Mouse (Mus musculus) limb, embryonic 14.5 days (tissue): ENCODE measurements around the gene Mustn1. TPM values are rescaled to one million over a fixed set of nuclear protein-coding genes. Genes with fewer than 3 reads are reported as not detected.

Experiments used
- ATAC-seq: fragments of 200-750 bp; cut with Nextera tagmentation; 2 replicates; pipeline ENCODE4 v1.8.0; 2017; ENCODE audit warnings: low read depth, moderate number of reproducible peaks, moderate TSS enrichment; ENCODE audit not compliant: low FRiP score
- DNase-seq: peaks from one replicate; pipeline ENCODE4 v3.0.0-alpha.2; 2015; ENCODE audit warnings: low spot score
- H3K27ac ChIP-seq: fragments of 300-500 bp; sonication (generic); replicated peaks from 2 replicates; pipeline ENCODE4 v1.5.1; 2014; ENCODE audit warnings: low read depth, mild to moderate bottlenecking, low read length, moderate library complexity, mixed read lengths
- H3K27me3 ChIP-seq: fragments of 300-500 bp; sonication (generic); 2 replicates; pipeline ENCODE4 v1.6.1; 2014; ENCODE audit warnings: low read length, mixed read lengths; ENCODE audit not compliant: control insufficient read depth, insufficient read depth
- H3K36me3 ChIP-seq: fragments of 300-500 bp; sonication (generic); 2 replicates; pipeline ENCODE4 v1.6.1; 2014; ENCODE audit warnings: mild to moderate bottlenecking, low read length, moderate library complexity, mixed read lengths; ENCODE audit not compliant: control insufficient read depth, insufficient read depth
- H3K4me1 ChIP-seq: fragments of 300-500 bp; sonication (generic); 2 replicates; pipeline ENCODE4 v1.6.1; 2014; ENCODE audit warnings: antibody characterized with exemption, low read length, mixed read lengths; ENCODE audit not compliant: control insufficient read depth, insufficient read depth
- H3K4me2 ChIP-seq: fragments of 300-500 bp; sonication (generic); replicated peaks from 2 replicates; pipeline ENCODE4 v1.6.1; 2014; ENCODE audit warnings: low read depth, mild to moderate bottlenecking, low read length, moderate library complexity; ENCODE audit not compliant: severe bottlenecking
- H3K4me3 ChIP-seq: fragments of 300-500 bp; sonication (generic); replicated peaks from 2 replicates; pipeline ENCODE4 v1.5.1; 2014; ENCODE audit warnings: low read length
- H3K9ac ChIP-seq: fragments of 300-500 bp; sonication (generic); 2 replicates; pipeline ENCODE4 v1.6.1; 2014; ENCODE audit warnings: mild to moderate bottlenecking, low read depth, low read length, moderate library complexity; ENCODE audit not compliant: severe bottlenecking
- H3K9me3 ChIP-seq: fragments of 300-500 bp; sonication (generic); 2 replicates; pipeline ENCODE4 v1.6.1; 2016; ENCODE audit warnings: low read length; ENCODE audit not compliant: control insufficient read depth
- POLR2A ChIP-seq: fragments of 200-500 bp; IDR thresholded peaks from 2 replicates; pipeline ENCODE4 v1.8.0; 2012; ENCODE audit warnings: inconsistent platforms, mild to moderate bottlenecking, moderate library complexity, borderline replicate concordance; ENCODE audit not compliant: insufficient read depth, insufficient read length; ENCODE audit errors: extremely low read depth
- WGBS: fragments of 180-500 bp; shearing (Covaris S2); extraction: QIAGEN DNeasy Blood & Tissue Kit; methylation state at CpG from one replicate; pipeline ENCODE4 v1.1.7; 2014; 5-methylcytosine and 5-hydroxymethylcytosine counted together
- polyA plus RNA-seq, 2 experiments: library from polyadenylated mRNA; depleted of rRNA in 1 of 2; stranded (reverse) in 1 of 2; unstranded in 1 of 2; fragments of >200 nt; fragmentation: Nextera tagmentation in 1 of 2; extraction: Ambion mirVana in 1 of 2; gene quantifications; 2 replicates each; pipeline versions ENCODE4 v1.2.1 to v1.2.3; 2012 to 2014

Gene Mustn1
- polyA plus RNA-seq (2012; rRNA removed) (17.7 and 18.1 TPM in 2 replicates), polyA plus RNA-seq (2014; fragmentation: Nextera tagmentation; extraction: Ambion mirVana) (18.8 and 24.8 TPM in 2 replicates)

DNA sequence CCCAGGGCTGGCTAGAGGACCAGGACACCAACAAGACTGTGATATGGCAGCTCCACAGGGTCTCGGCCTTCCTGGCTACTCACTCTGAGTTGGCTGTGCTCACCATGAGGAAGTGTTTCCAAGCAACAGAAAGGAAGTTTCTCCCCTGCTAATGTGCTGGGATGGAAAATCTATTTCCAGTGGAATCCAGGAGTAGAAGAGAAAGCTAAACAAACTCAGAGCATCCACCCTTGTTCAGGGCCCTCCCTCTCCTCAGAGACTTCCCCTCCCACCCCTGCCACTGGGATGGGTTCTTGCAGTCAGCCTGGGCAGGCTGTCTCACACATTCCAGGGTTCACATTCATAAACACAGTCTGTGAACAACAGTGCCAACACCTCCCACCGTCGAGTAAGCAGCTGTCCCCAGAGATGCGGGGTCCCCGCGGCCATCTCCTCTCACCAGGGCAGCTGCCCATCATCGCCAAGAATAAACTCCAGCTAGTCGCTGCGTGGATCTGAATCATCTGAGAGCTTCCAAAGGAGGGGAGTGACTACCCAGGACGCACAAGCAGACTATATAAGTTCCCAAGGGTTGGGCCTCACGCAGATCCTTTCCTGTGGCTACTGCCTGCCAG, at the start of gene Mustn1:
TSS of gene Mustn1 (plus strand) at position 243 of the 614 bp plus-strand sequence.
- H3K36me3 ChIP-seq: peaks cover 31% of the 10 kb centered on the region
- ATAC-seq (peak; percentile 53), DNase-seq (peak; percentile 29)
- no peaks in the 10 kb centered on the region for H3K27me3 ChIP-seq
- 0 out of 2 replicates have a peak within 1 kb of the TSS, but pooled peaks have one; percentile 6 for H3K27ac ChIP-seq
- no peak within 1 kb of the TSS; the same call in 1 of the 2 replicates for H3K9ac ChIP-seq
- no peak within 1 kb of the TSS for H3K4me2 ChIP-seq
- H3K4me3 ChIP-seq: no peak within 1 kb of the TSS
- 73% methylated on average over 11 of the region's 11 CpGs for WGBS
- H3K9me3 ChIP-seq: no peaks in the 10 kb centered on the region
- TF ChIP-seq POLR2A: no peak
- peaks cover 4% of the 10 kb centered on the region; the same call in 1 of the 2 replicates for H3K4me1 ChIP-seq

GRCm38 (mm10) chr14:30837416-30837996, 41.5 kb upstream of the Mustn1 start:
- DNase-seq (no peak), ATAC-seq (no peak)
- Histone ChIP-seq H3K4me3 (no peak overlapping the region), H3K9ac (no peak overlapping the region), H3K4me2 (no peak overlapping the region), H3K9me3 (no peaks in the 10 kb centered on the region), H3K27me3 (no peaks in the 10 kb centered on the region), H3K4me1 (no peaks in the 10 kb centered on the region), H3K36me3 (peaks cover 12% of the 10 kb centered on the region), H3K27ac (no peak overlapping the region)
- 83% methylated on average over 14 of the region's 14 CpGs for WGBS
- no peak for TF ChIP-seq POLR2A

DNA sequence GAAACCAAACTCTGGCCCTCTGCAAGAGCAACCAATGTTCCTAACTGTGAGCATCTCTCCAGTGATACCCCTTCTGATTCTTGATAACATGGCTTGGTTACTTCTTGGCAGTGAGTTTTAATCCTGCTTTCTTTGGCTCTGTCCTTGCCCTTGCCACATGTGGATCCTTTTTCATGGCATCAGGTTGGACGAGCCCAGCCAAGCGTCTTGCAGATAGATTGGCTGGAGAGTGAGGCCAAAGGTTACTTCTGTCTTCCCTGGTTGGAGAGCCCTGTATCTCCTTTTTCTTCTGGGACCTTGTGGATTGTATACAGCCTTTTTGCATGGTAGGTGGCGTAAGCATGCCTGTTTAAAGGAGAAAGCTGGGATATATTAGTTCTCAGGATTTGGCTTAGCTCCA, 35.3 kb upstream of the Mustn1 start:
- H3K27me3 ChIP-seq: no peaks in the 10 kb centered on the region
- no peaks in the 10 kb centered on the region for H3K9me3 ChIP-seq
- ATAC-seq (no peak), DNase-seq (no peak)
- H3K4me2 ChIP-seq: no peak overlapping the region
- no peak for TF ChIP-seq POLR2A
- H3K4me1 ChIP-seq: no peaks in the 10 kb centered on the region
- H3K9ac ChIP-seq: no peak overlapping the region
- peaks cover 1% of the 10 kb centered on the region; the same call in 1 of the 2 replicates for H3K36me3 ChIP-seq
- no peak overlapping the region for H3K4me3 ChIP-seq
- no peak overlapping the region for H3K27ac ChIP-seq
- WGBS: 88% methylated on average over 3 of the region's 3 CpGs

GRCm38 (mm10) chr14:30850504-30850903, 28.5 kb upstream of the Mustn1 start:
- no peak for TF ChIP-seq POLR2A
- no peak for ATAC-seq

DNA sequence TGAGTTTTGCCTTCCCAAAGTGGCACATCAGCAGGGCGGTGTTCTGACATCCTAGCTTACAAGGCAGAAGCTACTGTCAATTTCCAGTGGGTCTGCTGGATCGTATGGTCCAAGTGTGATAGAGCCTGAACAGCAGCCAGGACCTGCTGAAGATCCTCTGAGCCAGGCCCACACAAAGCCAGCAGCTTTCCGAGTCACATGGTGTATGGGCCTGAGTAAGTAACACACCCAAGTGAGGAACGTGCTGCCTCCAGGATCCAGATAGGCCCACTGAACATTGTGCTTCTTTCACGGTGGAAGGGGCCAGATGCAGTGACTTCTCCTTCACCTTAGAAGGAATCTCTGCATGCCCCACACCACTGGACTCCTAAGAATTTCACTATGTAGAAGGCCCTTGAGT, 26.7 kb upstream of the Mustn1 start:
- Histone ChIP-seq H3K4me3 (no peak overlapping the region), H3K27me3 (no peaks in the 10 kb centered on the region), H3K27ac (no peak overlapping the region), H3K4me1 (no peaks in the 10 kb centered on the region), H3K36me3 (no peaks in the 10 kb centered on the region), H3K4me2 (no peak overlapping the region), H3K9me3 (no peaks in the 10 kb centered on the region), H3K9ac (no peak overlapping the region)
- DNase-seq (no peak), ATAC-seq (no peak)
- WGBS: 96% methylated on average over 5 of the region's 5 CpGs
- TF ChIP-seq POLR2A: no peak

More at GRCm38 (mm10) chr14:30850504-30850903, 28.5 kb upstream of the Mustn1 start:
- Histone ChIP-seq H3K9me3 (no peaks in the 10 kb centered on the region), H3K4me2 (no peak overlapping the region), H3K9ac (no peak overlapping the region), H3K4me1 (no peaks in the 10 kb centered on the region), H3K36me3 (no peaks in the 10 kb centered on the region), H3K27ac (no peak overlapping the region), H3K4me3 (no peak overlapping the region), H3K27me3 (no peaks in the 10 kb centered on the region)
- DNase-seq: no peak
- 95% methylated on average over 5 of the region's 5 CpGs for WGBS
